Mouse (Mus musculus) A20 (cell line): ENCODE data around the gene Ctu1.

Source experiments
- DNase-seq: peaks from one replicate; pipeline ENCODE4 v3.0.0-alpha.2; 2011; ENCODE audit warnings: low read depth, low spot score

Ctu1 gene

GRCm38 (mm10) chr7:43678517-43678916 is 6.7 kb downstream of the Ctu1 start:
- peak; percentile 42 for DNase-seq

GRCm38 (mm10) chr7:43680960-43681359 is 9.1 kb downstream of the Ctu1 start:
- peak; percentile 63 for DNase-seq

GRCm38 (mm10) chr7:43682511-43682910 is 10.7 kb downstream of the Ctu1 start:
- DNase-seq, result peak; percentile 26

GRCm38 (mm10) chr7:43685088-43685487 is 13.3 kb downstream of the Ctu1 start:
- DNase-seq, result no peak

GRCm38 (mm10) chr7:43690118-43690517 is 18.3 kb downstream of the Ctu1 start, which contains the start of gene Klk14:
TSS of gene Klk14 (plus strand) at chr7:43690418.
- no peak for DNase-seq

GRCm38 (mm10) chr7:43710031-43710430 is 38.2 kb downstream of the Ctu1 start:
- DNase-seq, result no peak

- no peak for DNase-seq
Measured at GRCm38 (mm10) chr7:43712267-43712666, 40.5 kb downstream of the Ctu1 start, which contains the start of gene Klk13. TSS of gene Klk13 (plus strand) at chr7:43712567.

- no peak for DNase-seq
Measured at GRCm38 (mm10) chr7:43712917-43713316, 41.1 kb downstream of the Ctu1 start.

GRCm38 (mm10) chr7:43713741-43714351 is 42.0 kb downstream of the Ctu1 start:
- DNase-seq, result no peak
